Mouse (Mus musculus) small intestine, adult 2 months (tissue): ENCODE data around the gene Grk3.

Experiments used
- CTCF ChIP-seq: fragments of 200-500 bp; IDR thresholded peaks from 2 replicates; pipeline ENCODE4 v1.5.1; 2012; ENCODE audit warnings: low read depth, mild to moderate bottlenecking, control low read depth, inconsistent platforms, low read length, moderate library complexity, mixed read lengths; ENCODE audit not compliant: insufficient replicate concordance, insufficient read length; ENCODE audit errors: extremely low read depth
- POLR2A ChIP-seq: fragments of 200-500 bp; IDR thresholded peaks from 2 replicates; pipeline ENCODE4 v1.6.1; 2012; ENCODE audit warnings: low read depth, mild to moderate bottlenecking, control low read depth, inconsistent platforms, low read length, moderate library complexity

DNA sequence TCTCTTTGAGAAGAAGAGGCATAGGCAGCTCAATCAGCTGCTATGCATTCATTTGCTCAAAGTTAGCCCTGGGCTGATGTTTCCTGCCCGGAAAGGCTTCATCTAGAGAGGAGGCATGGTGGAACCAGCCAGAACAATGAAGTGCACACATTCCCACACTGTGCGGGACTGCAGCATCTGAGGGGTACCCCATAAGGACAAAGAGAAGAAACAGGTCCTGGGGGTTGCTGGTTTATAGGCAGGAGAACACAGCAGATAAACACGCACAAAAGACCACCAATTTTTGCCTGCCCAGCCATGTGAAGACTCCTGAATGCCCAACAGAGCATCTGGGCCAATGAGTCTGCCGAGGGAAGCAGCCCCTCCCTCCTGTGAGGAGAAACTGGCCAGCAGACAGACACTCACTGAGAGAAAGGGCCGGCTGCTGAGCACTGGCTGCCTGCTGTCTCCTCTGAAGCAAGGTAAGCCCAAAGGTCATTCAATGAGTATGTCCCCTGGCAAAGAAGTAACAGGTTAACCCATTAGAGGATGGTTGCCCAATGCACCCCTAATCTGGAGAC, 12.7 kb downstream of the Grk3 start:
- TF ChIP-seq POLR2A (no peak), CTCF (no peak)
